Mouse (Mus musculus): ENCODE results near the gene Litaf.
"Not testable (repeated sequence)": the region's sequence is repeated elsewhere in the genome, so short reads cannot be mapped to it uniquely, and the experiment has no call there.

Litaf gene

GRCm38 (mm10) chr16:11023618-11024017, 42.3 kb downstream of the Litaf start:
- no peak for DNase-seq (ENCODE audit: low read depth in 1 of 2, low spot score in 2 of 2)

- DNase-seq (ENCODE audit: low read depth in 1 of 2, low spot score in 2 of 2), result no peak
Measured at GRCm38 (mm10) chr16:11022113-11022489, 43.9 kb downstream of the Litaf start.

GRCm38 (mm10) chr16:11021403-11022112, 44.4 kb downstream of the Litaf start:
- no peak for DNase-seq (ENCODE audit: low read depth in 1 of 2, low spot score in 2 of 2)

- no peak for DNase-seq (ENCODE audit: low read depth in 1 of 2, low spot score in 2 of 2)
Measured at GRCm38 (mm10) chr16:11017807-11018595, 48.0 kb downstream of the Litaf start.

GRCm38 (mm10) chr16:11016353-11016752, 49.6 kb downstream of the Litaf start:
- no peak for DNase-seq (ENCODE audit: low read depth in 1 of 2, low spot score in 2 of 2)

GRCm38 (mm10) chr16:11014407-11014806, 51.5 kb downstream of the Litaf start:
- no peak for DNase-seq (ENCODE audit: low read depth in 1 of 2, low spot score in 2 of 2)

GRCm38 (mm10) chr16:11013464-11014147, 52.4 kb downstream of the Litaf start:
- not testable (repeated sequence) for DNase-seq (ENCODE audit: low read depth in 1 of 2, low spot score in 2 of 2)

- no peak for DNase-seq (ENCODE audit: low read depth in 1 of 2, low spot score in 2 of 2)
Measured at GRCm38 (mm10) chr16:11012571-11013463, 53.1 kb downstream of the Litaf start.

GRCm38 (mm10) chr16:11011939-11012338, 54.0 kb downstream of the Litaf start:
- no peak for DNase-seq (ENCODE audit: low read depth in 1 of 2, low spot score in 2 of 2)

GRCm38 (mm10) chr16:11011206-11011605, 54.8 kb downstream of the Litaf start:
- DNase-seq (ENCODE audit: low read depth in 1 of 2, low spot score in 2 of 2), result no peak

GRCm38 (mm10) chr16:11010270-11010669, 55.7 kb downstream of the Litaf start:
- DNase-seq (ENCODE audit: low read depth in 1 of 2, low spot score in 2 of 2), result no peak

GRCm38 (mm10) chr16:11008162-11008991, 57.6 kb downstream of the Litaf start:
- peak in 1 of 2 experiments; percentile 39 for DNase-seq (ENCODE audit: low read depth in 1 of 2, low spot score in 2 of 2)

GRCm38 (mm10) chr16:11006100-11006499, 59.9 kb downstream of the Litaf start:
- peak; percentile 75 to 82 for DNase-seq (ENCODE audit: low read depth in 1 of 2, low spot score in 2 of 2)

GRCm38 (mm10) chr16:11001703-11002659, 64.0 kb downstream of the Litaf start:
- peak; percentile 68 to 71 for DNase-seq (ENCODE audit: low read depth in 1 of 2, low spot score in 2 of 2)

- DNase-seq (ENCODE audit: low read depth in 1 of 2, low spot score in 2 of 2), result peak; percentile 58 to 62
Measured at GRCm38 (mm10) chr16:10999809-11000208, 66.1 kb downstream of the Litaf start.

GRCm38 (mm10) chr16:10998224-10998623, 67.7 kb downstream of the Litaf start:
- DNase-seq (ENCODE audit: low read depth in 1 of 2, low spot score in 2 of 2), result no peak

GRCm38 (mm10) chr16:10996576-10996975, 69.4 kb downstream of the Litaf start:
- no peak for DNase-seq (ENCODE audit: low read depth in 1 of 2, low spot score in 2 of 2)

- peak; percentile 87 to 91 for DNase-seq (ENCODE audit: low read depth in 1 of 2, low spot score in 2 of 2)
Measured at GRCm38 (mm10) chr16:10993032-10993744, 72.8 kb downstream of the Litaf start.

All from monocyte, adult 2 months (primary cell).